Mouse (Mus musculus) bone marrow macrophage, adult 2 months (primary cell): ENCODE results near the gene Uspl1. TPM values are rescaled to one million over a fixed set of nuclear protein-coding genes. Genes with fewer than 3 reads are reported as not detected.
A peak's percentile ranks its signal among the peaks of the same experiment; 100 is the strongest.

Source experiments
- H3K27ac ChIP-seq: 2 replicates; pipeline ENCODE4 v1.5.1; 2012; ENCODE audit warnings: low read depth, low read length; ENCODE audit not compliant: insufficient read depth
- H3K4me1 ChIP-seq: 2 replicates; pipeline ENCODE4 v1.6.1; 2012; ENCODE audit warnings: low read length; ENCODE audit not compliant: control insufficient read depth, insufficient read depth
- H3K4me3 ChIP-seq: 2 replicates; pipeline ENCODE4 v1.5.1; 2012; ENCODE audit warnings: mild to moderate bottlenecking, low read length, moderate library complexity; ENCODE audit not compliant: insufficient read depth
- CTCF ChIP-seq: IDR thresholded peaks from 2 replicates; pipeline ENCODE4 v1.5.1; 2012; ENCODE audit warnings: low read depth, mild to moderate bottlenecking, low read length, moderate library complexity
- POLR2A ChIP-seq: IDR thresholded peaks from 2 replicates; pipeline ENCODE4 v1.6.1; 2012; ENCODE audit warnings: mild to moderate bottlenecking, low read depth, low read length, borderline replicate concordance
- polyA plus RNA-seq: library from polyadenylated mRNA; stranded (reverse); fragments of >200 nt; gene quantifications from 2 replicates; pipeline ENCODE4 v1.2.4, GENCODE M21; 2012; ENCODE audit not compliant: missing spikeins, insufficient read depth, insufficient read length

Gene Uspl1
- polyA plus RNA-seq, 1 experiment: 14.8 TPM

DNA sequence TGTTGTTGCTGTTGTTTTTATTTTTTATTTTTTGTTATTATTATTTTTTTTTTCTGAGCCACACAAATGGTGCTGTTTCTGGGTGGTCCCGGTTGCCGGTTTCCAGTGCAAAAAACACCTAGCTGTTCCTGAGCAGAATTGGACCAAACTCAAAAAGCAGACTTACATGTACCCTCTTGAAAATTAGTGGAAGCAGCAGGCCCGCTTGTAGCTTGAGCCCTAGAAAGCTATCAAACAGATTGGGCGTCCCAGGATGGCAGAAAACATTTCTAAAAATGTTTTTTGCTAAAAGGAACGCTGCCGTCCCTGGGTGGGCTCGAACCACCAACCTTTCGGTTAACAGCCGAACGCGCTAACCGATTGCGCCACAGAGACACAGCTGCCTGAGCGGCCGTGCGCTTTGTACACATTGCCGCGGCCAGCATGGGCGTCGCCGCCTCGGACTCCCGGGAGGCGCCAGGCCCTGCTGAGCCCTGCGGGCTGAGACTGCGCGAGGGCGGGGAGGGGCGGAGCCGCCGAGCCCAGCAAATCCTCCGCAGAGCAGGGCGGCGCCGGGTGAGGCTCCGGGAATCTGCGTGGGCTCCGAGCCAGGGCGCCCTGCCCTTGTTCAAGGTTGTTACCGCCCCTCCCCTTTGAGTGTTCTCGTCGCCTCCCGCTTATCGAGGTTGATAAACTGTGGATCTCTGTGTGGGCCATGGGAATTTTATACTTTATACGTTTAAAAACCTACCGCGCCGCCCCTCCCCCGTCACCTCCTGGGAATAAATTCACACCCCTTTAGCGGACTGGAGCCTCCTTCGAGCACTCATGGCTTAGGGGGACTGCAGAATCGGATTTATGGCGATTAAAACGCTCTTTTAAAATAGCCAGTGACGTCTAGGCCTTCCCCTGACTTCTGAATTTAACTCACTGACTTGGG lies 44.8 kb downstream of the Uspl1 start:
- Histone ChIP-seq H3K27ac (peak overlapping the region; percentile 87), H3K4me3 (peak overlapping the region; percentile 81), H3K4me1 (no peaks in the 10 kb centered on the region)
- TF ChIP-seq CTCF: no peak
- no peak for TF ChIP-seq POLR2A

DNA sequence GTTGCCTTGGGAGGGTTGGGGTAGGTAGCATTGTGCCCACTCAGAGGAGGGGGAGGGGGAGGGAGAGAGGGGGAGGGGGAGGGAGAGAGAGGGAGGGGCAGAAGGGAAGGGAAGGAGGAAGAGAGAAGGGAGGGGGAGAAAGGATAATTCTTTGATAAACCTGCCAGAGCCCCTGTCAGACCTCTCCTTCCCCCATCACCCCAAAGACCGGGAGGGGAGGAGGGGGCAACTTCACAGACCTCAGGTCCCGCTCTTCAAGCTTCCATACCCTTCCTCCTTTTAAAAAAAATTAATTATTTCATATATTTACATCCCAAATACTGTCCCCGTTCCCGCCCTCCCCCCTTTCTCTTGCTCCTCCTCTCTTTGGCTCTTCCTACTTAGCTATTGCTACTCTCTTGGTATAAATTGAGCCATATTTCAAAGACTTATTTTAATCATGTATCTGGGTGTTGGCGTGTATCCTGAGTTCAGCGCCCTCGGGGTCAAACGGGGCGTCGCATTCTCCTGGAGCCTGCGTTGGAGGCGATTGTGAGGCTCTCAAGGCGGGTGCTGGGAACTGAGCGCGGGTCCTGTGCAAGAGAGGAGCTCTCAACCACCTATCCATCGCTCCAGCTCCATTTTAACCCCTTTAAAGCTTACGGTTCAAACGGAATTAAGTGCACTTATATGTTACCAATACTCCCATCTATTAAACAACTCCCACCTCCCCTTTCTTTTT lies 45.6 kb downstream of the Uspl1 start:
- no peak for TF ChIP-seq CTCF
- TF ChIP-seq POLR2A: no peak
- H3K4me1 ChIP-seq: peaks cover 6% of the 10 kb centered on the region
- H3K4me3 ChIP-seq: peak overlapping the region; percentile 81
- peak overlapping the region; percentile 87 for H3K27ac ChIP-seq

DNA sequence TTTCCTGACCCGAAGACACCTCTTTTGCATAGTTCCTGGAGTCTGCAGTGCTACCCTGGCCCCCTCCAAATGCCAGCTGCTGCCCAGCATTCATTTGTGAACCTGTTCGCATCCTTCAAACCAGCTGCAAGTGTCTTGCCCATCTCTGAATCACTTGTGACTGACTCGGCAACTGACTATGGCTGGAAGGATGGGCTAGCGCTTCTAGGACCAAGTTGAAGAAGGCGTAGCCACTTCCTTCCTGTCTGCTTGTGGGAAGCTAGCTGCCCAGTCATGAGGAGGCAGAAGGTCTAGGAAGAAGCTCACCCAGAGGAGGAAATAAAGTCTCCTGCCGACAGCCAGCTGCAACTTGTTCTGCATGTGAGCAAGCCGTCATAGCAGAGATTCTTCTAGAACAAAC lies 50.9 kb downstream of the Uspl1 start:
- H3K27ac ChIP-seq: peak overlapping the region; percentile 75

DNA sequence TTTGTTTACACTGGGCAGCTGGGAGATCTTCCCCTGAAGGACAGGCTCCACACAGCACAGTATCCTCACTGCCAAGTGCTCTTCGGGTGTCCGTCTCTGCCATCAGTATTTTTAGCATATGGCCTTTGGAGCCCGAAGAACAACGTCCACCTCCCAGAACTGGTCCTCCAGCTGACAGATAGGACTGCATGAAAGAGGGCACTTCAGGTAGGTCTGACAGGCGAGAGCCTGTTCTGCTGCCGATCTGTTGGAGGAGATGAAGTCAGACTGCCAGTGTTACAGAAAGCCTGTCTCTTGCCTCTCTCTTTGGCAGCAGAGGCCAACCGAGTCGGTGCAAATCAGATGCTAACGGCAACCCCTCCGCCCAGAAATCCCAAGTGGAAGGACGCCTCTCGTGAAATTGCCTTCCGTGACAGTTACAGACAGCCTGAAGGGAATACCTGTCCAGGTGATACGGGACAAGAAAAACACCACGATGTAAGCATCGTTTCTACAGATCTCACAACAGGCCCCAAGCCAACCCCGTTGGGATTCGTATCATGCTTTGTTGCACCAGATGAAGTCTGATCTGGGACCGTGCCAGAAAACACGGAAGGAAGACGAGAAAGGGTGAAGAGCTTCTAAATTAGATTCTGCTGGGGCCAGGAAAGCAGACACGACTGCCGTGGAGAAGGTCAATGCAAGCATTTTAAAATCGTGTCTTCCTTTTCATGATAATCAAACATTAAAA lies 53.2 kb downstream of the Uspl1 start:
- TF ChIP-seq POLR2A (no peak), CTCF (no peak)
- Histone ChIP-seq H3K4me1 (peaks cover 26% of the 10 kb centered on the region), H3K27ac (no peak overlapping the region), H3K4me3 (no peak overlapping the region)

More for the DNA sequence above, 50.9 kb downstream of the Uspl1 start:
- peaks cover 15% of the 10 kb centered on the region for H3K4me1 ChIP-seq
- TF ChIP-seq POLR2A (no peak), CTCF (no peak)
- H3K4me3 ChIP-seq: peak overlapping the region; percentile 16; the same call in 1 of the 2 replicates

DNA sequence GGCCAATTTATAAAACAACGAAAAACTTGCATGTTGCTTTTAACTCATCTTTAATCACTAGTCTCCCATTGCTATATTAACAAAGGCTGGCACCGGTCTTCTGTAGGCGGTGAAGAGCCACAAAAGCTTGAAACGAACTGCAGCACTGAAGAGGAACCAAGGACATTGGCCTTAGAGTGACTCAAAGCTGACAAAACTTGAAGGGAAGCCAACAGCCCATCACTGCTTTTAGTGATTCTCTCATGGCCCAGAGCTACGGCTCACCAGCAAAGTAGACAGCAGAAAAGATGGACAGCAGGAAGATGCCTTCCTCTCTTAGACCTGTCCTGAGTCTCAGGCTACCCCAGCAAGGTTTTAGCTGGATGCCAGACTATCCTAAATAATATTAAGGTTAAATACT lies 58.3 kb downstream of the Uspl1 start:
- peaks cover 36% of the 10 kb centered on the region for H3K4me1 ChIP-seq
- TF ChIP-seq CTCF: no peak
- TF ChIP-seq POLR2A: no peak
- H3K4me3 ChIP-seq: no peak overlapping the region
- H3K27ac ChIP-seq: no peak overlapping the region

DNA sequence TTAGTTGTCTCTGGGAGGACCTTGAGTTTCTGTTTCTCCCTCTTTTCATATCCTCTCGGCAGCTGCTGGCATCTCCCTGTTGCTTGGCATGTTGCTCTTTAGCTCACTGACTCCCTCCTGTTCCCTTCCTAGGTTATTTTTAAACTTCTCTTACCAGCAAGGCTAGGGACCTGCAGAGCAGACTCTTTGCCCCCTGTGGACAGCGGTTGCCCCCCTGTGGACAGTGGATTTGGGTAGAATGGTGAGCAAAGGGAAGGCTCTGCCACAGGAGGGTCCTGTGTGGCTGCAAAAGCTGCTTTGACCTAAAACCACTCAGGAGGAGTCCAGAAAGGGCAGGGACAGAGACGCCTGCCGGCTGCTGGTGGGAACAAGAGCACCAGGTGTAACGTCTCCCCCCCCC lies 58.9 kb downstream of the Uspl1 start:
- Histone ChIP-seq H3K4me1 (peaks cover 42% of the 10 kb centered on the region), H3K27ac (no peak overlapping the region), H3K4me3 (no peak overlapping the region)
- no peak; the same call in 1 of the 2 replicates for TF ChIP-seq CTCF
- TF ChIP-seq POLR2A: no peak

DNA sequence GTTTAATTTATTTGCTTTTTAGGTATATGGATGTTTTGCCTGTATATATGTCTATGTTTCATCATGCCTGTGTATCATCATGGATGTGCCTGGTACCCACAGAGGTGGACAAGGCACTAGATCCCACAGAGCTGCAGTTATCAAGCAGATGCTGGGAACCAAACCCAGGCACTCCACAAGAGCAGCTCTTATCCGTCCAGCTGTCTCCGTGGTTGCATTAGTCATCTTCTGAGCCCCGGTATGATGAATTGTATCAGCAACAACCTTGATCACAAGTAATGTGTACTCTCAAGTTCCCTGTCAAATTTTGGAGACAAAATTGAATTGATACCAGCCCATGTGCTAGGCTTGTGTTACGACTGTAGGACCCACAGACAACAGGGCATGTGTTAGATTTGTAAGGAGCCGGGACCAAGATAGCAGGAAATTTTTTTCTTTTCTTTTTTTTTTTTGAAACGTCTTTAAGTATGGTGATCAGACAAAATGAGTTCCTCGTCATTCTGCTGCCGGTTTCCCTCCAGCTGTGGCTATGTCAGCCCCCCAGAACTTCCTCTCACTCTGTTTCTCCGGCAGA lies 61.3 kb downstream of the Uspl1 start:
- TF ChIP-seq CTCF: no peak
- no peak for TF ChIP-seq POLR2A
- Histone ChIP-seq H3K4me3 (peak overlapping the region; percentile 54), H3K27ac (peak overlapping the region; percentile 97), H3K4me1 (peaks cover 39% of the 10 kb centered on the region)

DNA sequence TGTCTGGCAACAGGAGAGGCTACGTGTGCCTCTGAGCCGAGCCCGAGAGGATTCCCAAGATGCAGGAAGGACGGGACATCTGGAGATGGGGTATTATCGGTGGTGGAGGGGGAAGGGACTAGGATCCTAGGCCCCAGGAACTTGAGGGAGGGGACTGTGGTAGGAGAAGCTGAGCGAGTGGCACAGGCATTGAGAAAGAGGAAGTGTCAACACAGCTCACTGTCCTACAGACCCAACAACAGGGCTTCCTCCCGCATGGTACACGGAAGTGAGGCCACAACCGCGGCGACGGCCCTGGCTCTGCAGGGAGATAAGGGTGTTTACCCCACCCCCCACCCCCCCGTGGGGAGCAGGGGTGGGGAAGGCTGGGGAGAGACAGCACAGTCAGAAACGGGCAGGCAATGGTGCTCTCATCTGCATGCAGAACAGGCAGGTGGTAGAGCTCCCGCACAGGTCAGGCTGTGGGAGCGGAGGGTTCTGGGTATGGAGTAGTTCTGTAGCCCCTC lies 61.9 kb downstream of the Uspl1 start:
- Histone ChIP-seq H3K4me1 (peaks cover 36% of the 10 kb centered on the region), H3K27ac (peak overlapping the region; percentile 97), H3K4me3 (peak overlapping the region; percentile 54)
- TF ChIP-seq CTCF: no peak
- no peak for TF ChIP-seq POLR2A
